Mouse (Mus musculus): ENCODE data around the gene Arhgap10.

The Arhgap10 gene

GRCm38 (mm10) chr8:77408527-77409215 lies 109.1 kb downstream of the Arhgap10 start:
- no peak for DNase-seq (ENCODE audit: extremely low read depth, low read depth)

- no peak for DNase-seq (ENCODE audit: extremely low read depth, low read depth)
These were observed 110.9 kb downstream of the Arhgap10 start for GRCm38 (mm10) chr8:77406846-77407245.

- DNase-seq (ENCODE audit: extremely low read depth, low read depth) = no peak
These were observed 111.3 kb downstream of the Arhgap10 start for GRCm38 (mm10) chr8:77406444-77406843.

- DNase-seq (ENCODE audit: extremely low read depth, low read depth) = no peak
These were observed 113.7 kb downstream of the Arhgap10 start for GRCm38 (mm10) chr8:77404017-77404416.

DNA sequence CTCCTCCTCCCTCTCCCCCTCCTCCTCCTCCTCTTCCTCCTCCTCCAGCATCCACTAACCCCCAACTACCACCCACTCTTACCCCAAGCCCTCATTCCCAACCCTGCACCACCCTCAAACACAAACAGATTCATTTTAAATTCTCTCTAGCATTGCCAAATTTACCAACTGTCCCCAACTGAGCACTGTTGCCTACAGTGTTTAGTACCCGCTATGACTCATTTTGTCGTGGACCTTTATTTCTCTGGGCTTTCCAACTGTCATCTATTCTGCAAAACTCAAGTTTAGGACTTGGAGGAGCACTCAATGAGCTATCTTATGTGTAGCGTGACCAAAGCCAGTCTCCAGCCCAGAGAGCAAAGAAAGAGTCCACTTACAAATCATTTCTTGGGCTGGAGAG lies 115.8 kb downstream of the Arhgap10 start:
- no peak for DNase-seq (ENCODE audit: extremely low read depth, low read depth)

DNA sequence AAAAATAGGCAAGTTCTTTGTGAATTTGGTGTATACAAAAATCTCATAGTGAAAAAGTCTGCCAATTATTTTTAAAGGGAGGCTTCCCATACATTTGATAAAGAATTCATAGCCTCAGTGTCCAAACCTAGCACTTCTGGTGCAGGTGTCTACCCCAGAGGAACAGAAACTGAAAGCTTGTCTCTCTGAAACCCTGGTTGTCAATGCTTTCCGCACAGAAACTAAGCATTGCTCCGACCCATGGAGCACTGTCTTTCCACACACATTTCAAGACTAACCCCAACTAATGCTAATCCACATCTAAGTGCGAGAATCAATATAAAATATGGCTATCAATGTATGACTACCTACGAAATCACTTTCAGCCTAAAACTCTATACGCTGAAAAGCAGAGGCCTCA lies 116.6 kb downstream of the Arhgap10 start:
- DNase-seq (ENCODE audit: extremely low read depth, low read depth) = no peak

DNA sequence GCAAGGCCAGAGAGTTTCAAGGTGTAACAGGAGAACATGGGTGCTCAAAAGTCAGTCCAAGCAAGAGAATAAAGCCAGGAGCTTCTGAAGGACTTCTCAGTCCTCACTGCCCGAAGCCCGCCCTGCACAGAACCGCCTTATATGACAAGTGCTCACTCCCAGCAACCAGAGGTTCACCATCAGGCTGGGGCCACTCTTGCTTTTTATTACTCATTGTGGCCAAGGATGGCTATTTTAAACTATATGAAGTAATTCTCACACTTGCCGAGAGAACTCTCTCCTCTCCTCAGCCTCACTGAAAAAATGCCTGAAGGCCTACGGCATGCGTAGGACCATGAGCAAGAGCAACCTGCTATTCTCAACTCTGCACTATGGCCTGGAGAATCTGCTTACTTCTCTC lies 133.7 kb downstream of the Arhgap10 start:
- DNase-seq (ENCODE audit: extremely low read depth, low read depth) = no peak

DNA sequence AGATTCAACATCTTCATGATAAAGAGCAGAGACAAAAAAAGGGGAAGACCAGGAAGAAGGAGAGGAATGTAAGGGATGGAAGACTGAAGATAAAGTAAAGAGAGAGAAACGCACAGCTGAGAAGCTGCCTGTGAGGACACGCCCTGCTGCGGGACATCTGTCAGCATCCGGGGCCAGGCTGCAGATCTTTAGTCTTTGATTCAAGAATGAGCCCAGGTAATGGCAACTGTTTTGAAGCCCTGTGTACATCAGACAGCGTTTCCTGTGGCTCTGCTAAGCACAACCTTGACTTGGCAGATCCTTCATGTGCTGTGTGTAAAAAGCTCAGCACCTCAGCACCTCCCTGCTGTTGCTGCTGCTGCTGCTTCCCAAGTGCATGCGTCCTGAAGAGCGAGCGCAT lies 134.1 kb downstream of the Arhgap10 start:
- no peak for DNase-seq (ENCODE audit: extremely low read depth, low read depth)

GRCm38 (mm10) chr8:77380844-77381243 lies 136.9 kb downstream of the Arhgap10 start:
- no peak for DNase-seq (ENCODE audit: extremely low read depth, low read depth)

- peak; percentile 30 for DNase-seq (ENCODE audit: extremely low read depth, low read depth)
These were observed 138.5 kb downstream of the Arhgap10 start for GRCm38 (mm10) chr8:77379300-77379699.

GRCm38 (mm10) chr8:77376451-77376853 lies 141.3 kb downstream of the Arhgap10 start:
- DNase-seq (ENCODE audit: extremely low read depth, low read depth) = no peak

GRCm38 (mm10) chr8:77375999-77376398 lies 141.8 kb downstream of the Arhgap10 start:
- no peak for DNase-seq (ENCODE audit: extremely low read depth, low read depth)

- no peak for DNase-seq (ENCODE audit: extremely low read depth, low read depth)
These were observed 146.7 kb downstream of the Arhgap10 start for GRCm38 (mm10) chr8:77371006-77371405.

DNA sequence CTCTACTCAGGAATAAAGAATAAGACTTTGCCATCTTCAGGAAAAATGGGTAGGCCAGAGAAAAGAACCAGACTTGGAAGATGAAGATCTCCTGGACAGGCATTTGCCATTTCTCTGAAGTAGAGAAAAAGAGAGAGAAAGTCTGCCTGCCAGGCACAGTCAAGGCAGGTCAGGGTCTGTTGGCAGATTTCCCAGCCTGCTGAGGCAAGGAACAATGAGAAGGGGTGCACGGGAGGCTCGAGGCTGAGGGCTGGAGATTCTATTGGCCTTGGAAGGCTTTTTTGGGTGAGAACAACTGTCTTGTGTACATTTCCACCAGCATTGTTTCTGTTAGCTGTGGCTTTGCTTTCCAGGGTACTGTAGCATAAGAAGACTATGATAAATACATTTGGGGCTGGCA lies 147.4 kb downstream of the Arhgap10 start:
- DNase-seq (ENCODE audit: extremely low read depth, low read depth) = no peak

- no peak for DNase-seq (ENCODE audit: extremely low read depth, low read depth)
These were observed 148.1 kb downstream of the Arhgap10 start for GRCm38 (mm10) chr8:77369671-77370070.

- DNase-seq (ENCODE audit: extremely low read depth, low read depth) = no peak
These were observed 150.7 kb downstream of the Arhgap10 start for GRCm38 (mm10) chr8:77367091-77367490.

- DNase-seq (ENCODE audit: extremely low read depth, low read depth) = no peak
These were observed 151.3 kb downstream of the Arhgap10 start for GRCm38 (mm10) chr8:77366446-77366845.

- DNase-seq (ENCODE audit: extremely low read depth, low read depth) = no peak
These were observed 151.8 kb downstream of the Arhgap10 start for GRCm38 (mm10) chr8:77365990-77366389.

GRCm38 (mm10) chr8:77364472-77364871 lies 153.3 kb downstream of the Arhgap10 start:
- DNase-seq (ENCODE audit: extremely low read depth, low read depth) = no peak

DNA sequence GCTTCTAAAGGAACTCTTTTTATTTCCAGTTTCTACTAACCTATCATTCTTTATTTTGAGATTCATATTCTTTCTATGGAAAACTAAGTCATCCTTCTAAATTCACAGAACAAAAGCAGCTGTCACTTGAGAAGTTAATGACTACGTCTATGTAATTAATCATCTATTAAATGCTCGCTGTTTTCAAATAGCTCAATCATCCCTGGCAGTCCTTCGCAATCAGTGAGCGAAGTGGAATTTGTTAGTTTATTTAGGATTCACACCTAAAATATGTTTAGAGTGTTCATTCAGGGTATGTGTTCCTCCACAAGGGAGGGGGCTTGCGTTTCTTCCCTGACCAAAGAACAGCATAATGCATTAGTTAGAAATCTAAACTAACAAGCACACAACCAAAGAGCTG lies 156.9 kb downstream of the Arhgap10 start:
- no peak for DNase-seq (ENCODE audit: extremely low read depth, low read depth)

- no peak for DNase-seq (ENCODE audit: extremely low read depth, low read depth)
These were observed 157.3 kb downstream of the Arhgap10 start for GRCm38 (mm10) chr8:77360423-77360822.

GRCm38 (mm10) chr8:77357126-77357525 lies 160.6 kb downstream of the Arhgap10 start:
- DNase-seq (ENCODE audit: extremely low read depth, low read depth) = no peak

DNA sequence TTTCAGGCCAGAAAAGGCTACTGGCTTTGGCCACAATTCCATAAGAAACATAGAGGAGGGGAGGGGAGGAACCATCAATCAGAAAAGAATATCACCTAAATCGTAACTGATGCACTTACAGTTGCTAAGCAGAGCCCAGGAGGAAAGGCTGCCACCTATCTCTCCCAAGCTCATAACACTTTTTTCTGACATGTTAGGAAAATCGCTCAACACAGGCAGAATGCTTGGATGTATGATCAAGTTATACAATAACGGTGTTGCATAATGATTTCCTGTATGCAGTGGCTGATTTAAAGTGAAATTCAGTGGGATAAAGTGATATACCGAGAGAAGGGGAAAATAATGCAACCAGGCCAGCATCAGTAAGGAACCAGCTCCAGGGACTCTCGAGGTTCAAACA lies 162.4 kb downstream of the Arhgap10 start:
- DNase-seq (ENCODE audit: extremely low read depth, low read depth) = no peak

DNA sequence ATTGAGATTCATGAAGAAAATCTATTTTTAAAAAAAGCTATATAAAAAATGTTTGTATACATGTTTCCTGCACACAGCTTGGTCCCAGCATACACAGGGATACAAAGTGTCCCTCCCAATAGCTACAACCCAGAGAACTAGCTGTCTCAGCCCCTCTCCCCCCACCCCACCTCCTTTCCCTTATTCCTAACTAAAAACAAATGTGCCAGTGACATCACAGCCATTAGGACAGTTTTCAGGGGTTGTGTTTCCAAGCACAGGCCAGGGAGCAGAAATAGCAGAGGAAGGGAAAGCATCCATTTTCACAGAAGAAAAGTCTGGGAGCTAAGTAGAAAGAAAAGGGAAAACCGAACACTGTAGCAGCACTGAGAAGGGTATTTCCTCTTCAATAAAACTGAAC lies 163.6 kb downstream of the Arhgap10 start:
- no peak for DNase-seq (ENCODE audit: extremely low read depth, low read depth)
